Mouse (Mus musculus) bone marrow macrophage, adult 2 months (primary cell): ENCODE measurements around the gene Neurl2. TPM values are rescaled to one million over a fixed set of nuclear protein-coding genes. Genes with fewer than 3 reads are reported as not detected.
A peak's percentile ranks its signal among the peaks of the same experiment; 100 is the strongest.

ENCODE experiments used
- H3K27ac ChIP-seq: 2 replicates; pipeline ENCODE4 v1.5.1; 2012; ENCODE audit warnings: low read depth, low read length; ENCODE audit not compliant: insufficient read depth
- H3K4me1 ChIP-seq: 2 replicates; pipeline ENCODE4 v1.6.1; 2012; ENCODE audit warnings: low read length; ENCODE audit not compliant: control insufficient read depth, insufficient read depth
- H3K4me3 ChIP-seq: 2 replicates; pipeline ENCODE4 v1.5.1; 2012; ENCODE audit warnings: mild to moderate bottlenecking, low read length, moderate library complexity; ENCODE audit not compliant: insufficient read depth
- CTCF ChIP-seq: IDR thresholded peaks from 2 replicates; pipeline ENCODE4 v1.5.1; 2012; ENCODE audit warnings: low read depth, mild to moderate bottlenecking, low read length, moderate library complexity
- POLR2A ChIP-seq: IDR thresholded peaks from 2 replicates; pipeline ENCODE4 v1.6.1; 2012; ENCODE audit warnings: mild to moderate bottlenecking, low read depth, low read length, borderline replicate concordance
- polyA plus RNA-seq: library from polyadenylated mRNA; stranded (reverse); fragments of >200 nt; gene quantifications from 2 replicates; pipeline ENCODE4 v1.2.4, GENCODE M21; 2012; ENCODE audit not compliant: missing spikeins, insufficient read depth, insufficient read length

Gene Neurl2
- polyA plus RNA-seq, 1 experiment = 21.0 TPM

GRCm38 (mm10) chr2:164821060-164821459, 12.2 kb downstream of the Neurl2 start:
- H3K27ac ChIP-seq = no peak overlapping the region
- no peak overlapping the region for H3K4me3 ChIP-seq
- H3K4me1 ChIP-seq = peaks cover 7% of the 10 kb centered on the region; the same call in 1 of the 2 replicates
- no peak for TF ChIP-seq POLR2A
- no peak for TF ChIP-seq CTCF

DNA sequence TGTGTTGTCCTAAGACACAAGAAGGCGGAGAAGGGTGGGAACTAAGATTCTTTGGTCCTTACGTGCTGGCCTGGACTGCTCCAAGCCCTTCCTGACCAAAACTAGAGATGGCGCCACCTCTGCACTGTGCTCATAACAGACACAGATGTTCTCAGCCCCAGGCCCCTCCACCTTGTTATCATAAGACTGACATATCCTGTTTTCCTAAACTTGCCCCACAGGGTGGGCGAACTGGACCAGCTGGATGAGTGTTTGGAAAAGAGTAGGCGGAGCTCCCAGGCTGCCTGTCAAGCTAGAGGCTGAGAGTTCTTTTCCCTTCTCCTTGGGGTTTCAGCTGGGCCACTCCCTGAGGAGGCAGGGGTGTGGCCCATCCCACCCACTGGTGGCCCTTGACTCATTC, 15.6 kb downstream of the Neurl2 start:
- H3K4me3 ChIP-seq = no peak overlapping the region
- H3K4me1 ChIP-seq = peaks cover 12% of the 10 kb centered on the region
- no peak overlapping the region for H3K27ac ChIP-seq
- no peak for TF ChIP-seq POLR2A
- TF ChIP-seq CTCF = no peak

GRCm38 (mm10) chr2:164817206-164817605, 16.1 kb downstream of the Neurl2 start:
- Histone ChIP-seq H3K4me1 (peaks cover 10% of the 10 kb centered on the region), H3K27ac (no peak overlapping the region), H3K4me3 (no peak overlapping the region)
- TF ChIP-seq CTCF (no peak), POLR2A (no peak)

DNA sequence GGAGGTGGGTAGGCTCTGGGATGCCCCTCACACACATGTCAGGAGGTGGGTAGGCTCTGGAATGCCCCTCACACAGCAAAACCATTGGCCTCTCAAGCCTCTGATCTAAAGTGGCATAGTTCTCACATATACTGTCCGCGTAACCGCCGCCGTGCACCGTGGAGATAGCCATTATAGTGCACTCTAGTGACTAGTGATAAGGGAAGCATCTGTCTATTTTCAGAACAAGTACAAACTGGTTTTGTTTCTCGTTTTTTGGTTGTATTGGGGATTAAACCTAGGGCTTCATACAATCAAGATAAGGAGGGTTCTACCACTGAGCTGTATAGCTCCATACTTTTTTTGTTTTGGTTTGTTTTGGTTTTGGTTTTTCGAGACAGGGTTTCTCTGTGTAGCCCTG, 17.4 kb downstream of the Neurl2 start:
- Histone ChIP-seq H3K4me1 (peaks cover 8% of the 10 kb centered on the region), H3K27ac (peak overlapping the region; percentile 44), H3K4me3 (no peak overlapping the region)
- TF ChIP-seq CTCF (no peak), POLR2A (no peak)

GRCm38 (mm10) chr2:164815348-164815747, 17.9 kb downstream of the Neurl2 start:
- TF ChIP-seq CTCF = no peak
- no peak for TF ChIP-seq POLR2A
- Histone ChIP-seq H3K4me3 (no peak overlapping the region), H3K27ac (peak overlapping the region; percentile 59), H3K4me1 (peaks cover 8% of the 10 kb centered on the region)

GRCm38 (mm10) chr2:164813557-164813956, 19.7 kb downstream of the Neurl2 start:
- H3K27ac ChIP-seq = no peak overlapping the region
- TF ChIP-seq POLR2A = no peak
- TF ChIP-seq CTCF = no peak
- peaks cover 8% of the 10 kb centered on the region for H3K4me1 ChIP-seq
- H3K4me3 ChIP-seq = no peak overlapping the region

DNA sequence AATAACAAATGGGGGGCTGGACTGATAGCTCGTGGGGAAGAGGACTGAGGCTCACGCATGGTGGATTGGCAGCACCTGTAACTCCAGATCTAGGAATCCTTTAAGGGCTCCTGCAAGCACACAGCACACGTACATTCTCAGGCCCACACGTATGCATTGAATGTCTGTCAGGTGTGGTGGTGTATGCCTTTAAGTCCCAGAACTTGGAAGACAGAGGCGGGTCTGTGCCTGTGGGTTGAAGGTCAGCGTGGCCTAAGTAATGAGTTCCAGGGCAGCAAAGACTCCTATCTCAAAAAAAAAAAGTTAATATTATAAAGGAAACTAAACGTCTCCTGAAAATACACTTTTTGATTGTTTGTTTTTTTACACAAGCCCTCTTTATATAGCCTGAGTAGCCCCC, 26.6 kb downstream of the Neurl2 start:
- TF ChIP-seq POLR2A = no peak
- peaks cover 16% of the 10 kb centered on the region for H3K4me1 ChIP-seq
- H3K4me3 ChIP-seq = no peak overlapping the region
- H3K27ac ChIP-seq = no peak overlapping the region

- H3K4me3 ChIP-seq = peak overlapping the region; percentile 88
- peak overlapping the region; percentile 76 for H3K27ac ChIP-seq
- TF ChIP-seq POLR2A = no peak
- no peak for TF ChIP-seq CTCF
- H3K4me1 ChIP-seq = peaks cover 16% of the 10 kb centered on the region
Observed at GRCm38 (mm10) chr2:164805332-164805718, 27.9 kb downstream of the Neurl2 start.

GRCm38 (mm10) chr2:164804533-164805331, 28.5 kb downstream of the Neurl2 start, which contains the start of the genes Acot8 and Zswim3:
Acot8 (minus strand) TSS chr2:164804882.
Zswim3 (plus strand) TSS chr2:164805098.
- peak within 1 kb of the TSS; percentile 92 for H3K4me3 ChIP-seq
- peak within 1 kb of the TSS; percentile 76 for H3K27ac ChIP-seq
- H3K4me1 ChIP-seq = peaks cover 16% of the 10 kb centered on the region
- TF ChIP-seq POLR2A = peak; percentile 82; the same call in 1 of the 2 replicates
- no peak for TF ChIP-seq CTCF

- TF ChIP-seq POLR2A = no peak
- TF ChIP-seq CTCF = no peak
- H3K4me3 ChIP-seq = peak overlapping the region; percentile 92
- H3K27ac ChIP-seq = no peak overlapping the region
- H3K4me1 ChIP-seq = peaks cover 16% of the 10 kb centered on the region
Observed at GRCm38 (mm10) chr2:164803921-164804313, 29.3 kb downstream of the Neurl2 start.
